Mouse (Mus musculus) brain, embryonic 14.5 days (tissue): ENCODE results near the gene Smoc1.

ENCODE experiments used
- CTCF ChIP-seq: fragments of 200-500 bp; IDR thresholded peaks from 2 replicates; pipeline ENCODE4 v1.5.1; 2012; ENCODE audit warnings: inconsistent platforms, mild to moderate bottlenecking, moderate library complexity, borderline replicate concordance; ENCODE audit not compliant: insufficient read depth, insufficient read length; ENCODE audit errors: extremely low read depth
- POLR2A ChIP-seq: fragments of 200-500 bp; IDR thresholded peaks from 2 replicates; pipeline ENCODE4 v1.6.1; 2012; ENCODE audit warnings: mild to moderate bottlenecking, inconsistent platforms, borderline replicate concordance; ENCODE audit not compliant: poor library complexity, insufficient read depth, insufficient read length, severe bottlenecking; ENCODE audit errors: extremely low read depth

GRCm38 (mm10) chr12:80995326-80995725, 31.3 kb upstream of the Smoc1 start:
- no peak for TF ChIP-seq CTCF
- TF ChIP-seq POLR2A: no peak
